Mouse (Mus musculus) thymus, adult 2 months (tissue): Measurements from ENCODE around the gene Hes2.

Experiments used
- CTCF ChIP-seq: fragments of 200-500 bp; IDR thresholded peaks from 2 replicates; pipeline ENCODE4 v1.5.1; 2012; ENCODE audit warnings: mild to moderate bottlenecking, control low read depth, low read length, moderate library complexity, borderline replicate concordance; ENCODE audit not compliant: control insufficient read depth, poor library complexity, insufficient read depth; ENCODE audit errors: extremely low read depth
- POLR2A ChIP-seq: fragments of 200-500 bp; IDR thresholded peaks from 2 replicates; pipeline ENCODE4 v1.6.1; 2012; ENCODE audit warnings: mild to moderate bottlenecking, low read length, control low read depth, moderate library complexity; ENCODE audit not compliant: control insufficient read depth, poor library complexity, insufficient read depth; ENCODE audit errors: extremely low read depth

- no peak for TF ChIP-seq CTCF
- 0 out of 2 replicates have a peak, but pooled peaks have one; percentile 5 for TF ChIP-seq POLR2A
Measured at GRCm38 (mm10) chr4:152126026-152126920, 32.4 kb upstream of the Hes2 start.
